Mouse (Mus musculus): ENCODE data around the gene Prtn3. TPM values are rescaled to one million over a fixed set of nuclear protein-coding genes. Genes with fewer than 3 reads are reported as not detected.
A peak's percentile ranks its signal among the peaks of the same experiment; 100 is the strongest.

Prtn3 gene
- polyA plus RNA-seq, 1 experiment from 2014 or later, result 1.4 TPM

- H3K4me1 ChIP-seq (ENCODE audit: control insufficient read depth in 2 of 2, insufficient read depth in 2 of 2, low read length in 2 of 2), result peaks cover 37 to 60% of the 10 kb centered on the region in 2 experiments
- no peak overlapping the region for H3K4me2 ChIP-seq (ENCODE audit: low read length)
- peak overlapping the region; percentile 13; the same call in 1 of the 2 replicates for H3K9ac ChIP-seq (ENCODE audit: low read length)
- peaks cover 37% of the 10 kb centered on the region for H3K36me3 ChIP-seq (ENCODE audit: control insufficient read depth, insufficient read depth, low read length)
- H3K27me3 ChIP-seq (ENCODE audit: control insufficient read depth, insufficient read depth, low read length), result no peaks in the 10 kb centered on the region
- no peak overlapping the region for H3K27ac ChIP-seq (replicated peaks in 1 of 2; ENCODE audit: control insufficient read depth in 1 of 2, insufficient read depth in 1 of 2, low read depth in 2 of 2, low read length in 2 of 2)
- WGBS, result 83% methylated on average over 9 of the region's 9 CpGs
- ATAC-seq (ENCODE audit: insufficient number of reproducible peaks, insufficient read depth, low FRiP score, low read depth), result no peak
- no peak overlapping the region for H3K4me3 ChIP-seq (ENCODE audit: control insufficient read depth in 1 of 2, insufficient read depth in 1 of 2, low read depth in 1 of 2, low read length in 2 of 2)
- H3K9me3 ChIP-seq (ENCODE audit: control insufficient read depth, low read length), result no peaks in the 10 kb centered on the region
Observed at GRCm38 (mm10) chr10:79931797-79932196, 57.5 kb downstream of the Prtn3 start.

GRCm38 (mm10) chr10:79932736-79933135 lies 58.5 kb downstream of the Prtn3 start:
- Histone ChIP-seq H3K36me3 (ENCODE audit: control insufficient read depth, insufficient read depth, low read length) (peaks cover 37% of the 10 kb centered on the region), H3K9ac (ENCODE audit: low read length) (peak overlapping the region; percentile 13; the same call in 1 of the 2 replicates), H3K4me2 (ENCODE audit: low read length) (no peak overlapping the region), H3K27me3 (ENCODE audit: control insufficient read depth, insufficient read depth, low read length) (no peaks in the 10 kb centered on the region), H3K27ac (replicated peaks in 1 of 2; ENCODE audit: control insufficient read depth in 1 of 2, insufficient read depth in 1 of 2, low read depth in 2 of 2, low read length in 2 of 2) (peak overlapping the region; percentile 6 to 31; a peak in 2 of 4 replicates), H3K4me1 (ENCODE audit: control insufficient read depth in 2 of 2, insufficient read depth in 2 of 2, low read length in 2 of 2) (peaks cover 44 to 70% of the 10 kb centered on the region in 2 experiments), H3K9me3 (ENCODE audit: control insufficient read depth, low read length) (no peaks in the 10 kb centered on the region), H3K4me3 (ENCODE audit: control insufficient read depth in 1 of 2, insufficient read depth in 1 of 2, low read depth in 1 of 2, low read length in 2 of 2) (no peak overlapping the region)
- WGBS, result 10% methylated on average over 8 of the region's 8 CpGs
- ATAC-seq (ENCODE audit: insufficient number of reproducible peaks, insufficient read depth, low FRiP score, low read depth), result no peak

Small RNA genes lying within 50 kb of the gene (microRNA-seq; reads per million reads assigned to microRNA genes)
- not detected for gene Mir6910

Other genes starting within 250 kb of the Prtn3 start
- gene Shc2, start 236.6 kb upstream of the Prtn3 start, polyA plus RNA-seq (2014; fragmentation: Nextera tagmentation; extraction: Ambion mirVana), result 1.5 and 1.6 TPM in 2 replicates
- not detected in 2 replicates for gene Odf3l2, start 228.7 kb upstream of the Prtn3 start, polyA plus RNA-seq (2014; fragmentation: Nextera tagmentation; extraction: Ambion mirVana)
- 1.00 and 1.8 TPM in 2 replicates for gene Madcam1, start 209.9 kb upstream of the Prtn3 start, polyA plus RNA-seq (2014; fragmentation: Nextera tagmentation; extraction: Ambion mirVana)
- gene Tpgs1, start 205.1 kb upstream of the Prtn3 start, polyA plus RNA-seq (2014; fragmentation: Nextera tagmentation; extraction: Ambion mirVana), result 44.5 and 48.2 TPM in 2 replicates
- 106 and 109 TPM in 2 replicates for gene Cdc34, start 192.3 kb upstream of the Prtn3 start, polyA plus RNA-seq (2014; fragmentation: Nextera tagmentation; extraction: Ambion mirVana)
- gene Gzmm, start 185.5 kb upstream of the Prtn3 start, polyA plus RNA-seq (2014; fragmentation: Nextera tagmentation; extraction: Ambion mirVana), result 0.77 and 0.94 TPM in 2 replicates
- gene Bsg, start 170.0 kb upstream of the Prtn3 start, polyA plus RNA-seq (2014; fragmentation: Nextera tagmentation; extraction: Ambion mirVana), result 989 and 1,200 TPM in 2 replicates
- 0.05 and 0.19 TPM in 2 replicates for gene Hcn2, start 157.8 kb upstream of the Prtn3 start, polyA plus RNA-seq (2014; fragmentation: Nextera tagmentation; extraction: Ambion mirVana)
- gene Polrmt, start 127.9 kb upstream of the Prtn3 start, polyA plus RNA-seq (2014; fragmentation: Nextera tagmentation; extraction: Ambion mirVana), result 20.2 and 27.4 TPM in 2 replicates
- 0.12 and 0.38 TPM in 2 replicates for gene Fgf22, start 119.4 kb upstream of the Prtn3 start, polyA plus RNA-seq (2014; fragmentation: Nextera tagmentation; extraction: Ambion mirVana)
- 54.4 and 62.5 TPM in 2 replicates for gene Rnf126, start 107.5 kb upstream of the Prtn3 start, polyA plus RNA-seq (2014; fragmentation: Nextera tagmentation; extraction: Ambion mirVana)
- 19.9 and 21.1 TPM in 2 replicates for gene Fstl3, start 97.2 kb upstream of the Prtn3 start, polyA plus RNA-seq (2014; fragmentation: Nextera tagmentation; extraction: Ambion mirVana)
- gene Prss57, start 83.5 kb upstream of the Prtn3 start, polyA plus RNA-seq (2014; fragmentation: Nextera tagmentation; extraction: Ambion mirVana), result 0.08 TPM in 1 of 2 replicates, not detected in the other
- 58.3 and 68.1 TPM in 2 replicates for gene Palm, start 80.9 kb upstream of the Prtn3 start, polyA plus RNA-seq (2014; fragmentation: Nextera tagmentation; extraction: Ambion mirVana)
- 0.61 and 1.5 TPM in 2 replicates for gene Misp, start 53.5 kb upstream of the Prtn3 start, polyA plus RNA-seq (2014; fragmentation: Nextera tagmentation; extraction: Ambion mirVana)
- gene Ptbp1, start 20.0 kb upstream of the Prtn3 start, polyA plus RNA-seq (2014; fragmentation: Nextera tagmentation; extraction: Ambion mirVana), result 62.7 and 78.9 TPM in 2 replicates
- 6.9 and 9.4 TPM in 2 replicates for gene Plppr3, start 158 bp downstream of the Prtn3 start, polyA plus RNA-seq (2014; fragmentation: Nextera tagmentation; extraction: Ambion mirVana)
- 0.42 TPM in 1 of 2 replicates, not detected in the other for gene Elane, start 11.8 kb downstream of the Prtn3 start, polyA plus RNA-seq (2014; fragmentation: Nextera tagmentation; extraction: Ambion mirVana)
- not detected in 2 replicates for gene Cfd, start 16.4 kb downstream of the Prtn3 start, polyA plus RNA-seq (2014; fragmentation: Nextera tagmentation; extraction: Ambion mirVana)
- 34.7 TPM in 2 replicates for gene Med16, start 34.4 kb downstream of the Prtn3 start, polyA plus RNA-seq (2014; fragmentation: Nextera tagmentation; extraction: Ambion mirVana)
- 4.6 TPM in 1 of 2 replicates, not detected in the other for gene Gm26602, start 36.4 kb downstream of the Prtn3 start, polyA plus RNA-seq (2014; fragmentation: Nextera tagmentation; extraction: Ambion mirVana)
- 0.19 and 0.70 TPM in 2 replicates for gene Kiss1r, start 42.5 kb downstream of the Prtn3 start, polyA plus RNA-seq (2014; fragmentation: Nextera tagmentation; extraction: Ambion mirVana)
- gene R3hdm4, start 46.7 kb downstream of the Prtn3 start, polyA plus RNA-seq (2014; fragmentation: Nextera tagmentation; extraction: Ambion mirVana), result 96.7 and 98.5 TPM in 2 replicates
- 1.9 and 2.8 TPM in 2 replicates for gene Arid3a, start 52.6 kb downstream of the Prtn3 start, polyA plus RNA-seq (2014; fragmentation: Nextera tagmentation; extraction: Ambion mirVana)
- gene Wdr18, start 85.7 kb downstream of the Prtn3 start, polyA plus RNA-seq (2014; fragmentation: Nextera tagmentation; extraction: Ambion mirVana), result 73.2 and 84.4 TPM in 2 replicates
- 0.09 and 0.18 TPM in 2 replicates for gene Grin3b, start 96.2 kb downstream of the Prtn3 start, polyA plus RNA-seq (2014; fragmentation: Nextera tagmentation; extraction: Ambion mirVana)
- 16.2 and 20.3 TPM in 2 replicates for gene Tmem259, start 109.9 kb downstream of the Prtn3 start, polyA plus RNA-seq (2014; fragmentation: Nextera tagmentation; extraction: Ambion mirVana)
- gene Cnn2, start 114.1 kb downstream of the Prtn3 start, polyA plus RNA-seq (2014; fragmentation: Nextera tagmentation; extraction: Ambion mirVana), result 265 and 275 TPM in 2 replicates
- gene Abca7, start 122.0 kb downstream of the Prtn3 start, polyA plus RNA-seq (2014; fragmentation: Nextera tagmentation; extraction: Ambion mirVana), result 1.6 and 1.7 TPM in 2 replicates
- 3.0 and 3.4 TPM in 2 replicates for gene Arhgap45, start 142.2 kb downstream of the Prtn3 start, polyA plus RNA-seq (2014; fragmentation: Nextera tagmentation; extraction: Ambion mirVana)
- 146 and 162 TPM in 2 replicates for gene Polr2e, start 165.3 kb downstream of the Prtn3 start, polyA plus RNA-seq (2014; fragmentation: Nextera tagmentation; extraction: Ambion mirVana)
- gene Gpx4, start 172.7 kb downstream of the Prtn3 start, polyA plus RNA-seq (2014; fragmentation: Nextera tagmentation; extraction: Ambion mirVana), result 715 and 757 TPM in 2 replicates
- 9.5 and 9.6 TPM in 2 replicates for gene Sbno2, start 231.1 kb downstream of the Prtn3 start, polyA plus RNA-seq (2014; fragmentation: Nextera tagmentation; extraction: Ambion mirVana)
- gene Stk11, start 241.3 kb downstream of the Prtn3 start, polyA plus RNA-seq (2014; fragmentation: Nextera tagmentation; extraction: Ambion mirVana), result 14.6 and 17.7 TPM in 2 replicates